Mouse (Mus musculus) fat pad, adult 2 months (tissue): Measurements from ENCODE around the gene Gm13043.
"Not testable (repeated sequence)": the region's sequence is repeated elsewhere in the genome, so short reads cannot be mapped to it uniquely, and the experiment has no call there.

Source experiments
- DNase-seq: peaks from one replicate; pipeline ENCODE4 v3.0.0-alpha.2; 2011; ENCODE audit warnings: low read depth, low spot score; ENCODE audit errors: extremely low read depth

Gene Gm13043

DNA sequence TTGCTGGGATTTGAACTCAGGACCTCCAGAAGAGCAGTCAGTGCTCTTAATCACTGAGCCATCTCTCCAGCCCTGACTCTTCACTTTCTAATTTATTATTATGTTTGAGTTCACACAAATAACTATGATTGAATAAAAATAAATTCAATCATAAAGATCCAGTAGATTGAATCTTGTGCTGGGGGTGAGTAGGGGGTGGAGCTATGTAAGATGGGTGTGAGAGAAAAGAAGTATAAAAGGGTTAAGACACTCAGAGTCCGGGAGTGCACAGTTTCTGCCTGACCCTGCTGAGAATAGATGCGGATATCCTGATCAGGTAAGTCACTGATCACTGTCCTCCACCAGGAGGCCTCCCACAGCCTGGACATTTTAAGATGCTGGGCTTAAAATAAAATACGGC lies at the start of gene Gm13043:
Gm13043 (plus strand) TSS at position 301 of the 400 bp plus-strand sequence.
- no peak for DNase-seq

DNA sequence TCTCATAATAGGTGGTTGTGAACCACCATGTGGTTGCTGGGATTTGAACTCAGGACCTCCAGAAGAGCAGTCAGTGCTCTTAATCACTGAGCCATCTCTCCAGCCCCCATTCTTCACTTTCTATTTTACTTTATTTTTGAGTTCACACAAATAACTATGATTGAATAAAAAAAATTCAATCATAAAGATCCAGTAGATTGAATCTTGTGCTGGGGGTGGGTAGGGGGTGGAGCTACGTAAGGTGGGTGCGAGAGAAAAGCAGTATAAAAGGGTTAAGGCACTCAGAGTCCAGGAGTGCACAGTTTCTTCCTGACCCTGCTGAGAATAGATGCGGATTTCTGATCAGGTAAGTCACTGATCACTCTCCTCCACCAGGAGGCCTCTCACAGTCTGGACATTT lies 24.5 kb downstream of the Gm13043 start, which contains the start of gene Gm13040:
Gm13040 (plus strand) TSS at position 301 of the 400 bp plus-strand sequence.
- DNase-seq = not testable (repeated sequence)

DNA sequence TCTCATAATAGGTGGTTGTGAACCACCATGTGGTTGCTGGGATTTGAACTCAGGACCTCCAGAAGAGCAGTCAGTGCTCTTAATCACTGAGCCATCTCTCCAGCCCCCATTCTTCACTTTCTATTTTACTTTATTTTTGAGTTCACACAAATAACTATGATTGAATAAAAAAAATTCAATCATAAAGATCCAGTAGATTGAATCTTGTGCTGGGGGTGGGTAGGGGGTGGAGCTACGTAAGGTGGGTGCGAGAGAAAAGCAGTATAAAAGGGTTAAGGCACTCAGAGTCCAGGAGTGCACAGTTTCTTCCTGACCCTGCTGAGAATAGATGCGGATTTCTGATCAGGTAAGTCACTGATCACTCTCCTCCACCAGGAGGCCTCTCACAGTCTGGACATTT lies 40.3 kb downstream of the Gm13043 start, which contains the start of the genes BC080695 and Gm13057:
BC080695 (plus strand) TSS at position 301 of the 400 bp plus-strand sequence.
Gm13057 (plus strand) TSS at position 310 of the 400 bp plus-strand sequence.
- DNase-seq = not testable (repeated sequence)
